Mouse (Mus musculus): ENCODE measurements around the gene Slc35b2. TPM values are rescaled to one million over a fixed set of nuclear protein-coding genes. Genes with fewer than 3 reads are reported as not detected.

The Slc35b2 gene
- total RNA-seq, 2 experiments from 2014 or later = 29.9 to 39.3 TPM

- no peak for DNase-seq
These were observed 1.4 kb downstream of the Slc35b2 start for GRCm38 (mm10) chr17:45565103-45565502.

GRCm38 (mm10) chr17:45566031-45566359 is 2.3 kb downstream of the Slc35b2 start:
- no peak for DNase-seq

- DNase-seq = no peak
These were observed 2.9 kb downstream of the Slc35b2 start for GRCm38 (mm10) chr17:45566360-45567161.

- no peak for DNase-seq
These were observed 3.5 kb downstream of the Slc35b2 start for GRCm38 (mm10) chr17:45567162-45567601.

GRCm38 (mm10) chr17:45568990-45569389 is 5.3 kb downstream of the Slc35b2 start:
- no peak for DNase-seq

GRCm38 (mm10) chr17:45569999-45570398 is 6.3 kb downstream of the Slc35b2 start:
- no peak for DNase-seq

- DNase-seq = peak; percentile 67
These were observed 8.7 kb downstream of the Slc35b2 start for GRCm38 (mm10) chr17:45572103-45573086.

GRCm38 (mm10) chr17:45573087-45573779 is 9.6 kb downstream of the Slc35b2 start, which contains the start of gene Hsp90ab1:
Hsp90ab1 (minus strand) TSS chr17:45573271.
- peak; percentile 99 for DNase-seq

GRCm38 (mm10) chr17:45573780-45574123 is 10.1 kb downstream of the Slc35b2 start:
- peak; percentile 94 for DNase-seq

- DNase-seq = peak; percentile 62
These were observed 10.6 kb downstream of the Slc35b2 start for GRCm38 (mm10) chr17:45574129-45574761.

GRCm38 (mm10) chr17:45575123-45575897 is 11.6 kb downstream of the Slc35b2 start:
- DNase-seq = no peak

- DNase-seq = no peak
These were observed 14.6 kb downstream of the Slc35b2 start for GRCm38 (mm10) chr17:45578242-45578641.

GRCm38 (mm10) chr17:45578843-45579242 is 15.2 kb downstream of the Slc35b2 start:
- DNase-seq = no peak

- no peak for DNase-seq
These were observed 15.9 kb downstream of the Slc35b2 start for GRCm38 (mm10) chr17:45579554-45579953.

- no peak for DNase-seq
These were observed 17.3 kb downstream of the Slc35b2 start for GRCm38 (mm10) chr17:45580958-45581477.

- peak; percentile 64 for DNase-seq
These were observed 17.9 kb downstream of the Slc35b2 start for GRCm38 (mm10) chr17:45581567-45581983.

GRCm38 (mm10) chr17:45582188-45582587 is 18.5 kb downstream of the Slc35b2 start:
- no peak for DNase-seq

GRCm38 (mm10) chr17:45582715-45583355 is 19.2 kb downstream of the Slc35b2 start:
- no peak for DNase-seq

- peak; percentile 85 for DNase-seq
These were observed 20.6 kb downstream of the Slc35b2 start for GRCm38 (mm10) chr17:45584096-45584896.

All from gastrocnemius, postnatal 10 days (tissue).